Mouse (Mus musculus) bone marrow, adult 2 months (tissue): ENCODE results near the gene Foxp2.

Source experiments
- CTCF ChIP-seq: fragments of 200-500 bp; IDR thresholded peaks from 2 replicates; pipeline ENCODE4 v1.5.1; 2011; ENCODE audit warnings: low read length, control low read depth; ENCODE audit not compliant: control insufficient read depth, insufficient read depth
- POLR2A ChIP-seq: fragments of 200-500 bp; IDR thresholded peaks from 2 replicates; pipeline ENCODE4 v1.6.1; 2011; ENCODE audit warnings: low read depth, mild to moderate bottlenecking, control low read depth, low read length, borderline replicate concordance; ENCODE audit not compliant: control insufficient read depth

DNA sequence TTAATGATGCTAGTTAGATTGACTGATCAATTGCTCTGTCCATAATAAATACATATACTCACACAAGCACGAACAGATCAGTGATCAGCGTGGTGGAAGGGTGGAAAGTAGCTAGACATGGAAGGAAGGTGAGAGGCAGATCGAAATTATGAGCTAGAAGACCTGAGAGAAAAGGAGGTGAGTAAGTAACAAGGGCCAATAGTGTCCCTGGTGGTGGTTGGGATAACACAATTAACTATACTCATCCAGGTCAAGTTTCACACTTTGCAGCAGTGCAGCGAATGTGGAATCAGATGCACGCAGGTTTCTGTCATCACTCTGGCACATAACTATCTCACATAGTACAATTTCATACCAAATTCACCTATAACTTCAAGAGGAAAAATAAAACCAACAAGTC is 291.7 kb downstream of the Foxp2 start:
- TF ChIP-seq CTCF: no peak
- TF ChIP-seq POLR2A: no peak
